Mouse (Mus musculus): ENCODE measurements around the gene Zdhhc7. TPM values are rescaled to one million over a fixed set of nuclear protein-coding genes. Genes with fewer than 3 reads are reported as not detected.

Zdhhc7 gene
- polyA plus RNA-seq, 1 experiment from 2014 or later, result 30.4 TPM

DNA sequence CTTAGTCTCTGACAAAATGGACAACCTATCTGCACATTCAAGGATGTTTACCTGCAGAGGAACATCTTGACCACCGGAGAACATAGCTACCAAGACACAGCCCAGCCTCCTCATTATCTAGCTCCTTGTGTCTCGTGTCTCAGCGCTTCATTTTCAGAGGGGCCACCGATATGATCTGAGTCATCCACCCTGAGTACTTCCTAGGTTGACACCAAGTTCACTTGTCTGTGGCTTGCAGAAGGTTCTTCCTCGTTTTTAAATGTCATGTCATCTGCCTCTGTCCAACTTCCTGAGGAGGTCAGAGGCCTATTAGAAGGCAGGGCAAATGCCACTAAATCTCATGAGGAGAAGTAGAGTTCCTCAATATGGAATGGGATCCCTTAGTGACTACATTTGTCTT, 11.3 kb upstream of the Zdhhc7 start:
- H3K4me3 ChIP-seq (replicated peaks), result no peak overlapping the region
- peaks cover 30% of the 10 kb centered on the region for H3K27me3 ChIP-seq
- no peak overlapping the region for H3K4me2 ChIP-seq
- 92% methylated on average over 5 of the region's 5 CpGs for WGBS
- no peaks in the 10 kb centered on the region for H3K9me3 ChIP-seq
- H3K36me3 ChIP-seq (replicated peaks), result no peaks in the 10 kb centered on the region
- H3K4me1 ChIP-seq, result peaks cover 22% of the 10 kb centered on the region
- H3K27ac ChIP-seq, result no peak overlapping the region
- no peak for ATAC-seq (ENCODE audit: low FRiP score)
- H3K9ac ChIP-seq, result no peak overlapping the region

GRCm38 (mm10) chr8:120111382-120111781, 10.1 kb upstream of the Zdhhc7 start:
- WGBS, result 65% methylated on average over 4 of the region's 4 CpGs
- Histone ChIP-seq H3K36me3 (replicated peaks) (no peaks in the 10 kb centered on the region), H3K4me2 (no peak overlapping the region), H3K4me3 (replicated peaks) (no peak overlapping the region), H3K4me1 (peaks cover 22% of the 10 kb centered on the region), H3K9ac (no peak overlapping the region), H3K27me3 (peaks cover 24% of the 10 kb centered on the region), H3K9me3 (no peaks in the 10 kb centered on the region), H3K27ac (no peak overlapping the region)
- no peak for ATAC-seq (ENCODE audit: low FRiP score)

- no peak overlapping the region for H3K9ac ChIP-seq
- no peak overlapping the region for H3K27ac ChIP-seq
- no peak overlapping the region for H3K4me2 ChIP-seq
- no peaks in the 10 kb centered on the region for H3K9me3 ChIP-seq
- peaks cover 20% of the 10 kb centered on the region for H3K27me3 ChIP-seq
- H3K36me3 ChIP-seq (replicated peaks), result no peaks in the 10 kb centered on the region
- ATAC-seq (ENCODE audit: low FRiP score), result no peak
- H3K4me3 ChIP-seq (replicated peaks), result no peak overlapping the region
- WGBS, result 81% methylated on average over 4 of the region's 4 CpGs
- H3K4me1 ChIP-seq, result peaks cover 22% of the 10 kb centered on the region
Measured at GRCm38 (mm10) chr8:120110966-120111365, 9.7 kb upstream of the Zdhhc7 start.

GRCm38 (mm10) chr8:120109149-120109548, 7.9 kb upstream of the Zdhhc7 start:
- Histone ChIP-seq H3K9ac (no peak overlapping the region), H3K9me3 (no peaks in the 10 kb centered on the region), H3K36me3 (replicated peaks) (no peaks in the 10 kb centered on the region; the same call in 1 of the 2 replicates), H3K4me1 (peaks cover 10% of the 10 kb centered on the region), H3K27me3 (peaks cover 1% of the 10 kb centered on the region; the same call in 1 of the 2 replicates), H3K4me2 (no peak overlapping the region), H3K4me3 (replicated peaks) (no peak overlapping the region), H3K27ac (no peak overlapping the region)
- 67% methylated on average over 3 of the region's 3 CpGs for whole genome bisulfite sequencing
- no peak for ATAC-seq (ENCODE audit: low FRiP score)

DNA sequence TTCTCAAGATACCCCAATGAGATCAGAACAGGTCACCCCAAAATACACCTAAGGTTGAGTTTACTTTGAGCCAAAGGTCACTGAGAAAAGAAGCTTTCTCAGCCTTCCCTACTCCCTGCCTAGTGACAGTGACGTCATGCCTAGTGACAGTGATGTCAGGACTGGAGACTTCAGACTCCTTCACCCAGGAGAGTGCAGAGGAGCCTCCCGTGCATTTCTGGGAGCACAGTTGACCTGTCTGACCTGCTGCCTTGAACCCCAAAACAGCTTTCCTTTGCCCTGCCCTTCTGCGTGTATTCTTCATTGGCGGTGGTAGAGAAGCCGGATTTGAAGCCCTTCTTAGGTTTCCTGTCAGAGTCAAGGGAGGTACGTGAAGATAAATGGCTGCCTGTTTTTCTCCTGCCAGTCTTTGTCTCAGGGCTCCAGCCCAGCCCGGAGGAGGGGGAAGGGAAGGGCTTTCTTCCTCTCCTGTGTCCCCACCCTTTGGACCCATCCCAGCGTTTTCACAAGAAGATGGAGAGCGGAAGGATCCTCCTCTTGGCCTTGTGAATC, 3.5 kb upstream of the Zdhhc7 start:
- H3K27me3 ChIP-seq, result no peaks in the 10 kb centered on the region
- no peak overlapping the region for H3K4me2 ChIP-seq
- WGBS, result 72% methylated on average over 9 of the region's 9 CpGs
- H3K9ac ChIP-seq, result no peak overlapping the region
- no peak for ATAC-seq (ENCODE audit: low FRiP score)
- H3K27ac ChIP-seq, result no peak overlapping the region; the same call in 1 of the 2 replicates
- no peaks in the 10 kb centered on the region; the same call in 1 of the 2 replicates for H3K36me3 ChIP-seq (replicated peaks)
- no peak overlapping the region for H3K4me3 ChIP-seq (replicated peaks)
- no peaks in the 10 kb centered on the region for H3K9me3 ChIP-seq
- peaks cover 25% of the 10 kb centered on the region for H3K4me1 ChIP-seq

DNA sequence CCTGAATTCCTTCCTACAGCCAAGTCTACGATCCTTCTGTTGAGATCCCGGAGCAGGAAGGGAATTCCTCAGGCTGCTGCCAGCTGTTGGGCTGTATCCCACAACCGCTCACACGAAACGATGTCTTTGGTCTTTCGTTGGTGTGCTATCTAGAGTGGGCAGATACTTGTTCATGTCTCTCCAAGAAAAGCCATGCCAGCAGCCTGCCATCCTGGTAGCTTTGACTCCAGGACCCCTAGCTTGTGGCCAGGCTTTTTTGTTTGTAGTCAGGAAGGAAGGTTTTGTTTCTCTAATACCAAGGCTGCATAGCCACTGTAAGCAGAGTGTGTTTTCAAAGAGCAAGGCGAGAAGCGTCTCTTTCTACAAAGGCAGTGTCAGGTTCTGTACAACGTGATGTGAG, 2.6 kb upstream of the Zdhhc7 start:
- H3K9ac ChIP-seq, result no peak overlapping the region
- WGBS, result 92% methylated on average over 9 of the region's 9 CpGs
- no peaks in the 10 kb centered on the region for H3K9me3 ChIP-seq
- peaks cover 29% of the 10 kb centered on the region for H3K4me1 ChIP-seq
- H3K27me3 ChIP-seq, result no peaks in the 10 kb centered on the region
- H3K36me3 ChIP-seq (replicated peaks), result no peaks in the 10 kb centered on the region; the same call in 1 of the 2 replicates
- H3K27ac ChIP-seq, result peak overlapping the region; percentile 25; the same call in 1 of the 2 replicates
- no peak overlapping the region for H3K4me2 ChIP-seq
- ATAC-seq (ENCODE audit: low FRiP score), result no peak
- no peak overlapping the region for H3K4me3 ChIP-seq (replicated peaks)

- Histone ChIP-seq H3K9me3 (no peaks in the 10 kb centered on the region), H3K27ac (peak overlapping the region; percentile 92), H3K4me3 (replicated peaks) (peak overlapping the region; percentile 80), H3K4me1 (peaks cover 29% of the 10 kb centered on the region), H3K27me3 (no peaks in the 10 kb centered on the region), H3K36me3 (replicated peaks) (no peaks in the 10 kb centered on the region; the same call in 1 of the 2 replicates), H3K9ac (peak overlapping the region; percentile 85), H3K4me2 (peak overlapping the region; percentile 85)
- ATAC-seq (ENCODE audit: low FRiP score), result peak; percentile 27
- whole genome bisulfite sequencing, result 6% methylated on average over 25 of the region's 25 CpGs
Measured at GRCm38 (mm10) chr8:120100388-120101067, 754 bp downstream of the Zdhhc7 start.

GRCm38 (mm10) chr8:120096486-120096885, 4.8 kb downstream of the Zdhhc7 start:
- 77% methylated on average over 2 of the region's 2 CpGs for WGBS
- no peaks in the 10 kb centered on the region for H3K27me3 ChIP-seq
- no peak overlapping the region for H3K4me3 ChIP-seq (replicated peaks)
- H3K27ac ChIP-seq, result no peak overlapping the region
- H3K9ac ChIP-seq, result no peak overlapping the region
- H3K36me3 ChIP-seq (replicated peaks), result peaks cover 30% of the 10 kb centered on the region
- no peaks in the 10 kb centered on the region for H3K9me3 ChIP-seq
- H3K4me1 ChIP-seq, result peaks cover 14% of the 10 kb centered on the region
- ATAC-seq (ENCODE audit: low FRiP score), result no peak
- H3K4me2 ChIP-seq, result no peak overlapping the region

- no peak overlapping the region for H3K27ac ChIP-seq
- H3K4me3 ChIP-seq (replicated peaks), result no peak overlapping the region
- no peak overlapping the region for H3K9ac ChIP-seq
- H3K9me3 ChIP-seq, result no peaks in the 10 kb centered on the region
- 89% methylated on average over 10 of the region's 10 CpGs for WGBS
- no peak overlapping the region for H3K4me2 ChIP-seq
- H3K27me3 ChIP-seq, result no peaks in the 10 kb centered on the region
- ATAC-seq (ENCODE audit: low FRiP score), result no peak
- H3K4me1 ChIP-seq, result peaks cover 5% of the 10 kb centered on the region
- H3K36me3 ChIP-seq (replicated peaks), result peaks cover 47% of the 10 kb centered on the region
Measured at GRCm38 (mm10) chr8:120094801-120095200, 6.5 kb downstream of the Zdhhc7 start.

DNA sequence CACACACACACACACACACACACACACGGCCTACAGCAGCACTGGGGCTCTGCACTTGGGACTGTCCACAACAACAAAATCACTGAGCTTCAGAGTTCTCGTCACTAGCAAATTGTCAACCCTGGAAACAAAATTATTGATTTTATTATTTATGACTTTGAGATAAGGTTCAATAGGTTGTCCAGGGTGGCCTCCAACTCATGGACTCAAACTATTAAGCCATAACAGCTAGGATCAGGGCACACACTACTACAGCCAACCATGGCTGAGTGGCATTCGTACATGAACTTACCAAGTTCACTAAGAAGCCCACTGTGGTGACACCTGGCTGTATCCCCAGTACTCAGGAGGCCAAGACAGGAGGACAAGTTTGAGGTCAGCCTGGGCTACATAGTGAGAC, 8.2 kb downstream of the Zdhhc7 start:
- H3K4me3 ChIP-seq (replicated peaks), result no peak overlapping the region
- no peaks in the 10 kb centered on the region; the same call in 1 of the 2 replicates for H3K4me1 ChIP-seq
- 96% methylated on average over 3 of the region's 3 CpGs for WGBS
- H3K9ac ChIP-seq, result no peak overlapping the region
- no peaks in the 10 kb centered on the region for H3K9me3 ChIP-seq
- no peaks in the 10 kb centered on the region for H3K27me3 ChIP-seq
- no peak for ATAC-seq (ENCODE audit: low FRiP score)
- H3K36me3 ChIP-seq (replicated peaks), result peaks cover 56% of the 10 kb centered on the region
- no peak overlapping the region for H3K27ac ChIP-seq
- H3K4me2 ChIP-seq, result no peak overlapping the region

- Histone ChIP-seq H3K27ac (no peak overlapping the region), H3K27me3 (no peaks in the 10 kb centered on the region), H3K9ac (no peak overlapping the region), H3K4me2 (no peak overlapping the region), H3K36me3 (replicated peaks) (peaks cover 76% of the 10 kb centered on the region), H3K4me1 (no peaks in the 10 kb centered on the region), H3K9me3 (no peaks in the 10 kb centered on the region), H3K4me3 (replicated peaks) (no peak overlapping the region)
- 94% methylated on average over 3 of the region's 3 CpGs for WGBS
- ATAC-seq (ENCODE audit: low FRiP score), result no peak
Measured at GRCm38 (mm10) chr8:120091032-120091431, 10.2 kb downstream of the Zdhhc7 start.

GRCm38 (mm10) chr8:120089511-120089910, 11.8 kb downstream of the Zdhhc7 start:
- Histone ChIP-seq H3K4me2 (no peak overlapping the region), H3K9ac (no peak overlapping the region), H3K4me1 (no peaks in the 10 kb centered on the region), H3K27me3 (no peaks in the 10 kb centered on the region), H3K27ac (no peak overlapping the region), H3K36me3 (replicated peaks) (peaks cover 88% of the 10 kb centered on the region), H3K9me3 (no peaks in the 10 kb centered on the region), H3K4me3 (replicated peaks) (no peak overlapping the region)
- WGBS, result 88% methylated on average over 7 of the region's 7 CpGs
- no peak for ATAC-seq (ENCODE audit: low FRiP score)

GRCm38 (mm10) chr8:120084783-120085182, 16.5 kb downstream of the Zdhhc7 start:
- no peak for ATAC-seq (ENCODE audit: low FRiP score)
- H3K9ac ChIP-seq, result no peak overlapping the region
- H3K4me2 ChIP-seq, result no peak overlapping the region
- H3K9me3 ChIP-seq, result no peaks in the 10 kb centered on the region
- no peaks in the 10 kb centered on the region for H3K27me3 ChIP-seq
- 93% methylated on average over 8 of the region's 8 CpGs for WGBS
- no peak overlapping the region for H3K27ac ChIP-seq
- H3K36me3 ChIP-seq (replicated peaks), result peaks cover 79% of the 10 kb centered on the region
- no peaks in the 10 kb centered on the region for H3K4me1 ChIP-seq
- no peak overlapping the region for H3K4me3 ChIP-seq (replicated peaks)
